Mouse (Mus musculus): ENCODE measurements at regions not wholly inside any gene's neighbourhood (a gene's known extent, or its start where the extent isn't known, plus 50 kb on each side); places are given as distances from the start of the nearest gene placed in this dataset.

GRCm38 (mm10) chr11:55772538-55772937 lies 164.5 kb upstream of the Glra1 start:
- no peak for DNase-seq

GRCm38 (mm10) chr11:55772107-55772506 lies 164.1 kb upstream of the Glra1 start:
- DNase-seq, result no peak

- DNase-seq, result no peak
These were observed 156.8 kb upstream of the Glra1 start for GRCm38 (mm10) chr11:55764846-55765245.

Measured in kidney, adult 9 months (tissue).